Mouse (Mus musculus) adrenal gland (tissue): ENCODE results near the gene Elavl2.

Experiments used
- intact Hi-C: fragments of 180-260 bp; cut with DNase I; formaldehyde crosslinking; loops from one replicate; pipeline ENCODE4 v1.15.1; 2025
- microRNA-seq, 2 experiments: library from miRNA; unstranded; fragments of <30 nt; microRNA quantifications; one replicate each; pipeline ENCODE4; 2019

Elavl2 gene

GRCm38 (mm10) chr4:91219322-91219721 lies 181.3 kb downstream of the Elavl2 start:
- intact Hi-C loops, result no loop called here

DNA sequence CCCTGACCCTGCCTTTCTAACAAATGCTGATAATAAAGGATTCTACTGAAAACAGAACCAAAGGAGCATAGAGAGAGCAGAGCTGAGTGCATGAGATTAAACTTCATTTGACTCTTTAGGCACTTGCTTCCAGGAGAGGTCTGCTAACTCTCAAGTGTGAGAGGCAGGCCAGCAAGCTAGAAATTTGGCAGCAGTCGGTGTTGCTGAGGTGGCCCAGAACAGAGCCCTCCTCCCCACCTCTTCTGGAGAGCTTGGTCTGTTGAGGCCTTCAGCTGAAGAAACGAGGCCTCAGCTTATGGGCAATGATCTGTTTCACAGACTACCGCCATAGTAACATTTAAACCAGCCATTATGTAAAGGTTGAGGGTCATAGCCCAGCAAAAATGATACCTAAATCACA lies 186.7 kb downstream of the Elavl2 start:
- intact Hi-C loops, result no loop called here

DNA sequence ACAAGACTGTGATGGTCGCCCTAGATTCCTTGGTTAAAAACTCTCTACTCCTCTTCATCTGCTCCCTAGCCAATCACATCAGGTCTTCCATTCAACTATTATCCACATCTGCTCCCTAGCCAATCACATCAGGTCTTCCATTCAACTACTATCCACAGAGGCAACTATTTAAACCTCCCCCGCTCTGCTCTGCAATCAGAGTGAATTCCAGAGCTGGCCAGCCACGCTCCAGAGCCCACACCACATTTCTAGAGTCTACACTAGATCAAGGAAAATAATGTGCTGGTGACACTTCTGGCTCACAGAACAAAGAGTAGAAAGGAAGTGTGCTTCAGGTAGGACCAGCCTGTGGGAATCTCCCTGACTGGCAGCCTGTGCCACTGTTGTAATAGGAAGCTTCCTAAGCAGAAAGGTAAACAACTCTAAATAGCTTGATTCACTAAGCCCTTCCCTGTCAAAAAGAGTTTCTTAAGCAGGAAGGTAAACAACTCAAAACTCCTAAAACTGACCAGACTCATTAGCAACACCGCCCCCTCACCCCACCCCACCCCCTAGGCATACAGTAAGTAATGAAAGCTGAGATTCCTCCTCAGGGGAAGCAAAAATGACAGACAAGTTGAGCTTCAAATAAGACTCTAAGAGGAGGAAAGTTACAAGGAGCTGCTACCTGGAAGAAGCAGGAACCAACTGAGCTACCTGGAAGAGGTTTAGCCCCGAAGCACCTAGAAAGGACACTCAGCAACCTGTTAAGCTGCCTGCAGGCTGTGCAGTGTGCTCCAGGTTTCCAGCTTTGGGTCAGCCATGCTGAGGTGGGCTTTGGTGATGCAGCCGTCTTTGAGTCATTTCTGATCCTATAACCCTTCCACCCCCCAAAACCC lies 191.9 kb downstream of the Elavl2 start:
- intact Hi-C loops, result no loop called here

Small RNA genes within 50 kb of the gene (microRNA-seq; reads per million reads assigned to microRNA genes)
- 0 reads per million in 2 experiments for gene Mir6402
